Mouse (Mus musculus) cortical plate, adult 2 months (tissue): ENCODE results near the gene Tmub2. TPM values are rescaled to one million over a fixed set of nuclear protein-coding genes. Genes with fewer than 3 reads are reported as not detected.

ENCODE experiments used
- H3K27ac ChIP-seq: fragments of 200-500 bp; 2 replicates; pipeline ENCODE4 v1.5.1; 2012; ENCODE audit warnings: low read length, control low read depth, inconsistent platforms; ENCODE audit not compliant: insufficient read depth
- H3K4me1 ChIP-seq: fragments of 200-500 bp; 2 replicates; pipeline ENCODE4 v1.6.1; 2011; ENCODE audit warnings: low read length; ENCODE audit not compliant: control insufficient read depth, insufficient read depth
- H3K4me3 ChIP-seq: fragments of 200-500 bp; 2 replicates; pipeline ENCODE4 v1.5.1; 2011; ENCODE audit warnings: mild to moderate bottlenecking, low read length, control low read depth; ENCODE audit not compliant: insufficient read depth
- CTCF ChIP-seq: fragments of 200-500 bp; IDR thresholded peaks from 2 replicates; pipeline ENCODE4 v1.5.1; 2011; ENCODE audit warnings: mild to moderate bottlenecking, control low read depth, low read length; ENCODE audit not compliant: insufficient read depth; ENCODE audit errors: extremely low read depth
- POLR2A ChIP-seq: fragments of 200-500 bp; IDR thresholded peaks from 2 replicates; pipeline ENCODE4 v1.6.1; 2011; ENCODE audit warnings: mild to moderate bottlenecking, low read length, control low read depth; ENCODE audit not compliant: insufficient read depth; ENCODE audit errors: extremely low read depth
- polyA plus RNA-seq: library from polyadenylated mRNA; depleted of rRNA; stranded (reverse); fragments of >200 nt; gene quantifications from 2 replicates; pipeline ENCODE4 v1.2.3, GENCODE M21; 2012; rRNA removed

The Tmub2 gene
- polyA plus RNA-seq, 1 experiment = 95.3 TPM

DNA sequence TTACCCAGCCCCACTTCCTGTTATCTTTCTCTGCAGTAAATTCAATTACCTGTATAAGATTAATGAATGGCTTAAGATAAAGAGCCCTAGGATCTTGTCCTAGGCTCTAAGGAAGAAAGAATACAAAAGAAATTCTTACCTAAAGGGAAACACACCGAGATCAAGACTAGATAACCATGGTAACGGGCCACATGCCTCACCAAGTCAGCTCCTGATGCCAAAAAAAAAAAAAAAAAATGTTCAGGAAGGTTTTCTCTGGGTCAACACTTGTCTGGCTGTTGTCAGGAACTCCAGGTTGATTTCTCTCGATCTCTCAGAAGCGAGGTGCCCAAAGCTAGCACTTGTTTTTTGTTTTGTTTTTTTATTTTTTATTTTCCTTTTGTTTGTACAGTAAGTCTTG lies 49.3 kb downstream of the Tmub2 start:
- TF ChIP-seq CTCF (no peak), POLR2A (no peak)
- Histone ChIP-seq H3K27ac (no peak overlapping the region), H3K4me3 (no peak overlapping the region), H3K4me1 (no peaks in the 10 kb centered on the region)

GRCm38 (mm10) chr11:102334973-102335700 lies 50.4 kb downstream of the Tmub2 start:
- H3K4me3 ChIP-seq = no peak overlapping the region
- TF ChIP-seq CTCF = no peak
- TF ChIP-seq POLR2A = no peak
- H3K27ac ChIP-seq = no peak overlapping the region
- no peaks in the 10 kb centered on the region for H3K4me1 ChIP-seq

DNA sequence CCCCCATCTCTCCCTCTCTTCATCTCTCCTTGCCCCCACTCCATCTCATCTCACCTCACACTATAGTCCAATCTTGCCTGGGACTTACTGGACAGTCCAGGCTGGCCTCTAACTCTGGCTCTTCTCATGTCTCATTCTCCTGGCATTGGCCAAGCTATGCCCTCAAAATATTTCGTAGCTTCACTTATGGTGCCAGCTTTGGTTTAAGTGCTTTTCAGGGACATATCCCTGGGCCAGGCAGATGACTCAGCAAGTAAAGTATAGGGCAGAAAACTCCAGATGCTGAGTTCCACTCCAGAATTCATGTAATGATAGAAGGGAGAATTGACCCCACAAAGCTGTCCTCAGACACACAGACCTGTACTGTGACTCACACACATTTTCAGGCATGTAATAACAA lies 51.5 kb downstream of the Tmub2 start:
- TF ChIP-seq POLR2A = no peak
- no peak for TF ChIP-seq CTCF
- no peak overlapping the region for H3K27ac ChIP-seq
- H3K4me1 ChIP-seq = no peaks in the 10 kb centered on the region
- H3K4me3 ChIP-seq = no peak overlapping the region

DNA sequence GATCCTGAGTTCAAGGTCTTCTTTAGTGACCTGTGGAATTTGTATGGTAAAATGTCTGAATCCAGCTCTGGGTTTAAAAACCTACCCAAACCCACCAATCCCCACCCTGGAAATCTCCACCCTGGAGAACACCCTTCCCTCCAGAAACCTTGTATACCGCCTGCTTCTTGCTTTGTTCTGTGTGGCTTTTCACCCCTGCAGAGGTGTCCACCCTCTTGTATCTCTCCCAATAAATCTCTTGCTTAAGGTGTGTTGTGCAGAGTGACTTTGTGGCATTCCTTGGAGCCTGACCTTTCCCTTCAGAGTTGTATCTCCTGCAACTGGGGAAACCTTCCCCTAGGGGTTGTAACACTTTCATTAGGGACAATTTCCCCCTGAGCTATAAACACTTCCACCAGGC lies 53.2 kb downstream of the Tmub2 start:
- no peak for TF ChIP-seq CTCF
- TF ChIP-seq POLR2A = no peak
- H3K4me3 ChIP-seq = no peak overlapping the region
- no peak overlapping the region for H3K27ac ChIP-seq
- no peaks in the 10 kb centered on the region for H3K4me1 ChIP-seq

- H3K4me3 ChIP-seq = no peak overlapping the region
- H3K27ac ChIP-seq = no peak overlapping the region
- TF ChIP-seq CTCF (no peak), POLR2A (no peak)
- H3K4me1 ChIP-seq = no peaks in the 10 kb centered on the region
Measured at GRCm38 (mm10) chr11:102338561-102338960, 53.8 kb downstream of the Tmub2 start.

Other genes starting within 250 kb of the Tmub2 start
- 0.15 and 0.19 TPM in 2 replicates for gene Cd300lg, start 243.4 kb upstream of the Tmub2 start, polyA plus RNA-seq
- 128 and 133 TPM in 2 replicates for gene Mpp2, start 196.4 kb upstream of the Tmub2 start, polyA plus RNA-seq
- not detected in 2 replicates for gene Ppy, start 183.6 kb upstream of the Tmub2 start, polyA plus RNA-seq
- gene Pyy, start 177.1 kb upstream of the Tmub2 start, polyA plus RNA-seq = not detected in 2 replicates
- 0.04 and 0.08 TPM in 2 replicates for gene Nags, start 139.4 kb upstream of the Tmub2 start, polyA plus RNA-seq
- gene Tmem101, start 128.5 kb upstream of the Tmub2 start, polyA plus RNA-seq = 28.4 and 31.4 TPM in 2 replicates
- gene Lsm12, start 99.6 kb upstream of the Tmub2 start, polyA plus RNA-seq = 33.2 and 34.4 TPM in 2 replicates
- gene G6pc3, start 95.3 kb upstream of the Tmub2 start, polyA plus RNA-seq = 97.1 TPM in 2 replicates
- gene Hdac5, start 54.8 kb upstream of the Tmub2 start, polyA plus RNA-seq = 191 and 237 TPM in 2 replicates
- 1.3 and 1.4 TPM in 2 replicates for gene BC030867, start 36.0 kb upstream of the Tmub2 start, polyA plus RNA-seq
- 1.9 and 2.2 TPM in 2 replicates for gene Asb16, start 16.2 kb upstream of the Tmub2 start, polyA plus RNA-seq
- 171 and 180 TPM in 2 replicates for gene Atxn7l3, start 11.7 kb downstream of the Tmub2 start, polyA plus RNA-seq
- 84.1 and 86.8 TPM in 2 replicates for gene Ubtf, start 34.8 kb downstream of the Tmub2 start, polyA plus RNA-seq
- gene Slc4a1, start 81.3 kb downstream of the Tmub2 start, polyA plus RNA-seq = 0.02 and 0.04 TPM in 2 replicates
- 511 and 558 TPM in 2 replicates for gene Rundc3a, start 108.5 kb downstream of the Tmub2 start, polyA plus RNA-seq
- 85.9 and 88.4 TPM in 2 replicates for gene Slc25a39, start 123.0 kb downstream of the Tmub2 start, polyA plus RNA-seq
- gene Grn, start 145.4 kb downstream of the Tmub2 start, polyA plus RNA-seq = 64.6 and 67.2 TPM in 2 replicates
- gene Fam171a2, start 162.8 kb downstream of the Tmub2 start, polyA plus RNA-seq = 77.9 and 78.3 TPM in 2 replicates
- 4.1 and 4.9 TPM in 2 replicates for gene Itga2b, start 185.2 kb downstream of the Tmub2 start, polyA plus RNA-seq